Mouse (Mus musculus) forebrain, embryonic 12.5 days (tissue): ENCODE data around the gene Capn5. TPM values are rescaled to one million over a fixed set of nuclear protein-coding genes. Genes with fewer than 3 reads are reported as not detected.

Source experiments
- ATAC-seq: fragments of 200-750 bp; cut with Nextera tagmentation; 2 replicates; pipeline ENCODE4 v1.8.0; 2017; ENCODE audit warnings: moderate TSS enrichment; ENCODE audit not compliant: low FRiP score
- H3K27ac ChIP-seq: fragments of 300-500 bp; sonication (generic); 2 replicates; pipeline ENCODE4 v1.5.1; 2016; ENCODE audit warnings: mild to moderate bottlenecking
- H3K27me3 ChIP-seq: fragments of 300-500 bp; sonication (generic); 2 replicates; pipeline ENCODE4 v1.6.1; 2016; ENCODE audit warnings: mild to moderate bottlenecking
- H3K36me3 ChIP-seq: fragments of 300-500 bp; sonication (generic); replicated peaks from 2 replicates; pipeline ENCODE4 v1.6.1; 2016; ENCODE audit warnings: mild to moderate bottlenecking
- H3K4me1 ChIP-seq: fragments of 300-500 bp; sonication (generic); 2 replicates; pipeline ENCODE4 v1.6.1; 2016
- H3K4me2 ChIP-seq: fragments of 300-500 bp; sonication (generic); 2 replicates; pipeline ENCODE4 v1.6.1; 2016; ENCODE audit warnings: mild to moderate bottlenecking, moderate library complexity
- H3K4me3 ChIP-seq: fragments of 300-500 bp; sonication (generic); replicated peaks from 2 replicates; pipeline ENCODE4 v1.5.1; 2016; ENCODE audit warnings: mild to moderate bottlenecking
- H3K9ac ChIP-seq: fragments of 300-500 bp; sonication (generic); 2 replicates; pipeline ENCODE4 v1.6.1; 2016; ENCODE audit warnings: mild to moderate bottlenecking
- H3K9me3 ChIP-seq: fragments of 300-500 bp; sonication (generic); 2 replicates; pipeline ENCODE4 v1.6.1; 2016
- WGBS: fragments of 180-500 bp; shearing (Covaris S2); methylation state at CpG from one replicate; pipeline ENCODE4 v1.1.7; 2016; 5-methylcytosine and 5-hydroxymethylcytosine counted together
- polyA plus RNA-seq: library from polyadenylated mRNA; unstranded; fragments of >200 nt; fragmentation: Nextera tagmentation; extraction: Ambion mirVana; gene quantifications from 2 replicates; pipeline ENCODE4 v1.2.1, GENCODE M21; 2016

The Capn5 gene
- polyA plus RNA-seq, 1 experiment from 2014 or later: 8.3 TPM

- no peaks in the 10 kb centered on the region for H3K27me3 ChIP-seq
- 59% methylated on average over 8 of the region's 8 CpGs for WGBS
- no peaks in the 10 kb centered on the region for H3K36me3 ChIP-seq
- no peak overlapping the region for H3K27ac ChIP-seq
- H3K9ac ChIP-seq: no peak overlapping the region
- no peak overlapping the region for H3K4me3 ChIP-seq
- ATAC-seq: no peak
- H3K4me1 ChIP-seq: peaks cover 21% of the 10 kb centered on the region; the same call in 1 of the 2 replicates
- no peaks in the 10 kb centered on the region for H3K9me3 ChIP-seq
- H3K4me2 ChIP-seq: no peak overlapping the region
Observed at GRCm38 (mm10) chr7:98142247-98142646, 35.8 kb downstream of the Capn5 start.

- H3K9me3 ChIP-seq: no peaks in the 10 kb centered on the region
- no peak overlapping the region for H3K27ac ChIP-seq
- 56% methylated on average over 3 of the region's 3 CpGs for WGBS
- no peaks in the 10 kb centered on the region for H3K27me3 ChIP-seq
- H3K9ac ChIP-seq: no peak overlapping the region
- H3K4me3 ChIP-seq: no peak overlapping the region
- H3K4me2 ChIP-seq: no peak overlapping the region
- H3K36me3 ChIP-seq: no peaks in the 10 kb centered on the region
- H3K4me1 ChIP-seq: peaks cover 21% of the 10 kb centered on the region; the same call in 1 of the 2 replicates
- ATAC-seq: no peak
Observed at GRCm38 (mm10) chr7:98141206-98141605, 36.9 kb downstream of the Capn5 start.

DNA sequence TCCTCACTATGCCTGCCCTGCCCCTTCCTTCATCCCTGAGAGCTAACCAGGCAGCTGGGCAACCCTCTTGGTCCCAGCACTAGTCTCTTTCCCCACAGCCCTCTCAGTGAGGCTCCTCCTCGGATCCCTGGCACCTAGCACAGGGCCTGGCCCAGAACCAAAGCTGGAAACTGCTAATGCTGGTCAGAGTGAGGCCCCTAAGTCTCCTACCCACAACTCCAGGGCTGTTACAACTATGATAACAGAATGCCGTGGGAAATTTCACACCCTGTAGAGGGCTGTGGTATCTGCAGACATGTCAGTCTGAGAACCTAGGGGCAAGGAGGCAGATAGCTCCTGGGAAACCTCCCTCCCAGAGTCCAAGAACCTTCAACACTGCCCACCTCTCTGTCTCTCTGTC is 37.5 kb downstream of the Capn5 start:
- Histone ChIP-seq H3K27ac (no peak overlapping the region), H3K27me3 (no peaks in the 10 kb centered on the region)
- WGBS: 61% methylated on average over 2 of the region's 2 CpGs

DNA sequence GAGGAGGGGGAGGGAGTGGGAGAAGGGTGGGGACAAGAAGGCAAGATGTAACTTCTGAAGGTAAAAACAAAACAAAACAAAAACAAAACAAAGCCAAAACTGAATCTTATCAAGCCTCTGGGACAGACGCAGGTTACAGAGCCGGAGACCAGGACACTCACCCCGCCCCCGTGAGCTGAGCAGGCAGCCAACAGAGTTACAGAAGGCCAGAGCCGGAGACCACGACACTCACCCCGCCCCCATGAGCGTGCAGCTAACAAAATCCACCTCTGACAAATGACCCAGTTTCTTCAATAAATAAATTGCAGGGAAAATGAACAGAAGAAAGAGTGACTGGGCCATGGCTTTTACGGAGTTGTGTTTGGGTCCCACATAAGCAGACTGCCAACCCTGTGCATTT is 38.9 kb downstream of the Capn5 start:
- WGBS: 20% methylated on average over 9 of the region's 9 CpGs
- Histone ChIP-seq H3K9ac (no peak overlapping the region), H3K4me2 (no peak overlapping the region), H3K4me3 (no peak overlapping the region), H3K27me3 (no peaks in the 10 kb centered on the region), H3K9me3 (no peaks in the 10 kb centered on the region), H3K36me3 (no peaks in the 10 kb centered on the region), H3K27ac (no peak overlapping the region), H3K4me1 (peaks cover 21% of the 10 kb centered on the region; the same call in 1 of the 2 replicates)
- ATAC-seq: no peak

More for the DNA sequence above, 37.5 kb downstream of the Capn5 start:
- Histone ChIP-seq H3K4me2 (no peak overlapping the region), H3K4me3 (no peak overlapping the region), H3K36me3 (no peaks in the 10 kb centered on the region), H3K9me3 (no peaks in the 10 kb centered on the region), H3K4me1 (peaks cover 21% of the 10 kb centered on the region; the same call in 1 of the 2 replicates), H3K9ac (no peak overlapping the region)
- ATAC-seq: no peak

DNA sequence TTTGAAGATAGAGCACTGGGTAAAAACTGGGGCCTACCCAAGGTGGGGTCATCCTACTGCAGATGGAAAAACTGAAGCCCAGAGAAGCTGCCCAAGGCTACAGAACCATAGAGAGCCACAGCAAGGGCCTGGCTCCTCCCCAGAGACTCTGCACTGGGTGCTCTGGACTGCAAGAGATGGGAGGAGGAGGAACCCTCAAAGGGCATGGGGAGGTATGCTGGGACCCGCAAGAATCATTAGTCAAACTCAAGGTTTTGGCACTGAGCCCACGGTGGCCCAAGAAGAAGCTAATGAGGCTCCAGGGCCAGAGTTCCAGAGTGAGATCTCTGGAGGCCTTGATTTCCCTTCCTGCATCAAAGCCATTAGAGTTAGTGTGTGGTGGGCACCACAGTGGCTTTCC is 40.1 kb downstream of the Capn5 start:
- H3K27ac ChIP-seq: no peak overlapping the region
- no peak for ATAC-seq
- no peaks in the 10 kb centered on the region for H3K36me3 ChIP-seq
- no peaks in the 10 kb centered on the region for H3K27me3 ChIP-seq
- 85% methylated on average over 2 of the region's 2 CpGs for WGBS
- H3K9ac ChIP-seq: no peak overlapping the region
- peaks cover 21% of the 10 kb centered on the region; the same call in 1 of the 2 replicates for H3K4me1 ChIP-seq
- H3K9me3 ChIP-seq: no peaks in the 10 kb centered on the region
- H3K4me3 ChIP-seq: no peak overlapping the region
- no peak overlapping the region for H3K4me2 ChIP-seq

GRCm38 (mm10) chr7:98137583-98137982 is 40.5 kb downstream of the Capn5 start:
- H3K36me3 ChIP-seq: no peaks in the 10 kb centered on the region
- H3K9me3 ChIP-seq: no peaks in the 10 kb centered on the region
- no peak for ATAC-seq
- 46% methylated on average over 3 of the region's 3 CpGs for WGBS
- peaks cover 19% of the 10 kb centered on the region; the same call in 1 of the 2 replicates for H3K4me1 ChIP-seq
- no peak overlapping the region for H3K9ac ChIP-seq
- no peaks in the 10 kb centered on the region for H3K27me3 ChIP-seq
- H3K4me2 ChIP-seq: no peak overlapping the region
- H3K4me3 ChIP-seq: no peak overlapping the region
- H3K27ac ChIP-seq: no peak overlapping the region

GRCm38 (mm10) chr7:98131751-98132150 is 46.3 kb downstream of the Capn5 start:
- whole genome bisulfite sequencing: 94% methylated on average over 8 of the region's 8 CpGs
- no peaks in the 10 kb centered on the region for H3K27me3 ChIP-seq

DNA sequence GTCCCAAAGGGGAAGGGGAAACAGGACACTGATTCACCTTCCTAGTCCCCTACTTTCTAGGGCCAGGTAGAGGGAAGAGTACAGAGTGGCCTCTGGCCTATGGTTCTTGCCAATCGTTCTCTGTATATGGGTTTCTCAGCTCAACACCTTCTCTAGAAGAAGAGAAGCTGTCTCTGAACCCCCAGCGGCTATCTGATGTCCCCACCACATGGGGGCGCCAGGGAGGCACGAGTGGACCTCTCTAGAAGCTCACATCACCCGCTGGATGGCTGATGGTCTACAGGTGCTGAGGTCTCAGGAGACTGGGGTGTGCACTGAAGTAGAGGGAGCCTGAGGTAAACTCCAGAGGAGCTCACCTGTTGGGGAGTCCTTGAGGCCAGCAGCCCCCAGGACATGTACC is 52.6 kb downstream of the Capn5 start:
- Histone ChIP-seq H3K9ac (no peak overlapping the region), H3K36me3 (0 out of 2 replicates have a peak, but pooled peaks cover 3% of the 10 kb centered on the region), H3K27me3 (peaks cover 13% of the 10 kb centered on the region; the same call in 1 of the 2 replicates), H3K4me1 (0 out of 2 replicates have a peak, but pooled peaks cover under 1% of the 10 kb centered on the region), H3K27ac (no peak overlapping the region), H3K4me2 (no peak overlapping the region), H3K9me3 (no peaks in the 10 kb centered on the region), H3K4me3 (no peak overlapping the region)
- WGBS: 36% methylated on average over 5 of the region's 5 CpGs
- ATAC-seq: no peak

More at GRCm38 (mm10) chr7:98131751-98132150, 46.3 kb downstream of the Capn5 start:
- no peak overlapping the region for H3K9ac ChIP-seq
- no peaks in the 10 kb centered on the region for H3K4me1 ChIP-seq
- H3K36me3 ChIP-seq: no peaks in the 10 kb centered on the region
- no peak for ATAC-seq
- no peak overlapping the region for H3K4me3 ChIP-seq
- no peak overlapping the region for H3K4me2 ChIP-seq
- H3K27ac ChIP-seq: no peak overlapping the region
- no peaks in the 10 kb centered on the region for H3K9me3 ChIP-seq

DNA sequence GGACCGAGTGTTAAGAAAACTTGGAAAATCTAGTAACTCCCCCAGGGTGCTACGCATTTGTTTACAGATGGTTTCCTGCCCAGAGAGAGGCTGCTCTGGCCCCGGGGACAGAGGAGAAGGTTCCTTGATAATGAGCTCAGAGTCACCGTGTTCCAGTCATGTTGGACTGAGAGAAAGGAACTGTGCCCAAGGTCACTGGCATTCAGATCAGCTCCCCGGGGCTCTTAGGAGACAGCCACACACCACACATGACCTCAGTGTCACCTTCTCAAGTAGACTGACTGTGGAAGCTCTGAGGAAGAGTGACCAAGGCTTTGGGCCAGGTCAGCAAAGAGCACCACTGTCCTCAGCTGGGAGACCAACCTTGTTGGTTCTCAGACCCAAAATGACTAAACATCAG is 53.4 kb downstream of the Capn5 start:
- Histone ChIP-seq H3K4me1 (0 out of 2 replicates have a peak, but pooled peaks cover 4% of the 10 kb centered on the region), H3K4me2 (no peak overlapping the region), H3K27me3 (peaks cover 13% of the 10 kb centered on the region; the same call in 1 of the 2 replicates), H3K36me3 (0 out of 2 replicates have a peak, but pooled peaks cover 3% of the 10 kb centered on the region), H3K9ac (no peak overlapping the region), H3K27ac (no peak overlapping the region), H3K9me3 (no peaks in the 10 kb centered on the region), H3K4me3 (no peak overlapping the region)
- WGBS: 73% methylated on average over 5 of the region's 5 CpGs
- ATAC-seq: no peak

DNA sequence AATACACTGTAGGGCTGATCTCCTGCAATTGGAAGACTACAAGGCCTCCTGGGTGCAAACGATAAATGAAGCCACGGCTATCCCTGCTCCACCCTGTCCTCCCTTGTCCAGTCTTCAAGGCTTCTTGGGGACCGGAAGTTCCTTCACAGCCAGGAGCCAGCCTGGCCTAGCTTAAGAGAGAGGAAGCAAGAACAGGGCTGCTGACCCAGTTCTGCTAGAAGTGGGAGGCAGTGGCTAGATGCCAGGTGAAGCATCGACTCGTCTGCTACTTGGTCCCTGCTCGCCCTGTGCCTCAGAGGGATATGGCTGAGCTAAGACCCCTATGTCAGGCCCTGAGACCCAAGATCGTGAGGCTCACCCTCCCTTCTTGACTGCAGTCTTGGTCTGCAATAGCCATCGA is 56.4 kb downstream of the Capn5 start:
- Histone ChIP-seq H3K27ac (no peak overlapping the region), H3K27me3 (peaks cover 13% of the 10 kb centered on the region; the same call in 1 of the 2 replicates), H3K9ac (no peak overlapping the region), H3K4me1 (0 out of 2 replicates have a peak, but pooled peaks cover 10% of the 10 kb centered on the region), H3K4me2 (no peak overlapping the region), H3K36me3 (0 out of 2 replicates have a peak, but pooled peaks cover 3% of the 10 kb centered on the region), H3K9me3 (no peaks in the 10 kb centered on the region), H3K4me3 (no peak overlapping the region)
- ATAC-seq: no peak
- 84% methylated on average over 8 of the region's 8 CpGs for WGBS

- H3K27ac ChIP-seq: no peak overlapping the region
- WGBS: 87% methylated on average over 3 of the region's 3 CpGs
- H3K9ac ChIP-seq: no peak overlapping the region
- H3K4me3 ChIP-seq: no peak overlapping the region
- H3K27me3 ChIP-seq: peaks cover 13% of the 10 kb centered on the region; the same call in 1 of the 2 replicates
- ATAC-seq: no peak
- H3K36me3 ChIP-seq: 0 out of 2 replicates have a peak, but pooled peaks cover 2% of the 10 kb centered on the region
- H3K4me1 ChIP-seq: 0 out of 2 replicates have a peak, but pooled peaks cover 10% of the 10 kb centered on the region
- no peak overlapping the region for H3K4me2 ChIP-seq
- H3K9me3 ChIP-seq: no peaks in the 10 kb centered on the region
Observed at GRCm38 (mm10) chr7:98121241-98121640, 56.8 kb downstream of the Capn5 start.

- peaks cover 13% of the 10 kb centered on the region; the same call in 1 of the 2 replicates for H3K27me3 ChIP-seq
- ATAC-seq: peak; percentile 85
- no peak overlapping the region for H3K27ac ChIP-seq
- H3K4me2 ChIP-seq: peak overlapping the region; percentile 53
- H3K4me1 ChIP-seq: 0 out of 2 replicates have a peak, but pooled peaks cover 10% of the 10 kb centered on the region
- peak overlapping the region; percentile 26 for H3K4me3 ChIP-seq
- H3K9me3 ChIP-seq: no peaks in the 10 kb centered on the region
- H3K36me3 ChIP-seq: no peaks in the 10 kb centered on the region
- H3K9ac ChIP-seq: peak overlapping the region; percentile 38; the same call in 1 of the 2 replicates
- WGBS: 4% methylated on average over 7 of the region's 7 CpGs
Observed at GRCm38 (mm10) chr7:98120325-98120724, 57.7 kb downstream of the Capn5 start.

DNA sequence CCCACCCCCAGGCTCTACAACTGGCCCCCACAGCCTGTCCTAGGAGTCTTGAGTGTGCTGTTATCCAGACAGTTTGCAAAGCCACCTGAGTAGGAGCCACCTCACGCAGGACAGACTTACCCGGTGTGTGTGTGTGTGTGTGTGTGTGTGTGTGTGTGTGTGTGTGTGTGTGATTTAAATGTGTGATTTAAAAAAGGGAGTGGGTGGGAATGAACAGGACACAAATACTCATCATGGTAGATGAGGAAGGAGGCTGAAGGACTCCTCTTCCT is 58.2 kb downstream of the Capn5 start:
- Histone ChIP-seq H3K9me3 (no peaks in the 10 kb centered on the region), H3K27ac (no peak overlapping the region), H3K36me3 (no peaks in the 10 kb centered on the region), H3K9ac (no peak overlapping the region), H3K27me3 (peaks cover 13% of the 10 kb centered on the region; the same call in 1 of the 2 replicates), H3K4me2 (peak overlapping the region; percentile 53; the same call in 1 of the 2 replicates), H3K4me3 (no peak overlapping the region), H3K4me1 (0 out of 2 replicates have a peak, but pooled peaks cover 10% of the 10 kb centered on the region)
- ATAC-seq: 0 out of 2 replicates have a peak, but pooled peaks have one; percentile 27
- WGBS: 89% methylated on average over 2 of the region's 2 CpGs
